Mouse (Mus musculus): ENCODE measurements around the gene Dhx57.

Gene Dhx57

GRCm38 (mm10) chr17:80199160-80199778 is 91.0 kb downstream of the Dhx57 start:
- no peak for DNase-seq (ENCODE audit: low spot score in 2 of 2)

GRCm38 (mm10) chr17:80193075-80193474 is 97.2 kb downstream of the Dhx57 start:
- no peak for DNase-seq (ENCODE audit: low spot score in 2 of 2)

Measured in right cerebral cortex, postnatal 36 days (tissue).